Mouse (Mus musculus): ENCODE measurements around the gene Tmeff2. TPM values are rescaled to one million over a fixed set of nuclear protein-coding genes. Genes with fewer than 3 reads are reported as not detected.
"Not testable (repeated sequence)": the region's sequence is repeated elsewhere in the genome, so short reads cannot be mapped to it uniquely, and the experiment has no call there.

Gene Tmeff2
- polyA plus RNA-seq (2015; fragmentation: Nextera tagmentation; extraction: Ambion mirVana) = 1.6 and 3.5 TPM in 2 replicates

DNA sequence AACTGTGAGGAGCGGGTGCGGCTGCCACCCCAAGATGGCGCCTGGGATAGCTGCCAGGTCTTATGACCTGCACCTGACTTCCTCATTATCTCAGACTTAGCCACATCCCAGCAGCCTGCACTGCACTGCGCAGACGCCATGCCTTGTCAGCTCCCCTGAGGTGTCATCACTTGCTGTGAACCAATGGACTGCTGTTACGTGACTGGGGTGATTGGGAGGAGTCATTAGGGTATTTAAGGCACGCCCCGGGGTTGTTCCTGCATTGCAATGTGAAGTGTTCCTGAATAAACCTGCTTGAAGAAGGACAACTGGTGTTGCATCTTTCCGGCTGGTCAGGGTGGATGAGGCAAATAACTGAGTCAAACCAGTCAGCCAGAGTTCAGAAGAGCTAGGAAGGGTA lies at the start of gene Tmeff2:
TSS of gene Tmeff2 (plus strand) at position 262 of the 400 bp plus-strand sequence.
- not testable (repeated sequence) for ATAC-seq (replicated peaks; ENCODE audit: insufficient number of reproducible peaks, insufficient read depth, low FRiP score, low read depth); H3K9ac ChIP-seq; H3K4me2 ChIP-seq; H3K36me3 ChIP-seq; H3K27me3 ChIP-seq; H3K27ac ChIP-seq; H3K4me3 ChIP-seq; H3K9me3 ChIP-seq (replicated peaks); H3K4me1 ChIP-seq (replicated peaks)
- 78% methylated on average over 9 of the region's 9 CpGs for WGBS

- Histone ChIP-seq H3K4me3 (no peak overlapping the region), H3K27me3 (no peaks in the 10 kb centered on the region), H3K27ac (no peak overlapping the region), H3K36me3 (no peaks in the 10 kb centered on the region), H3K4me1 (replicated peaks) (no peaks in the 10 kb centered on the region), H3K9ac (no peak overlapping the region), H3K4me2 (no peak overlapping the region), H3K9me3 (replicated peaks) (no peaks in the 10 kb centered on the region)
- WGBS = 84% methylated on average over 2 of the region's 2 CpGs
- no peak for ATAC-seq (replicated peaks; ENCODE audit: insufficient number of reproducible peaks, insufficient read depth, low FRiP score, low read depth)
Observed at GRCm38 (mm10) chr1:50861515-50861914, 38.9 kb upstream of the Tmeff2 start.

- ATAC-seq (replicated peaks; ENCODE audit: insufficient number of reproducible peaks, insufficient read depth, low FRiP score, low read depth) = no peak
- no peak overlapping the region for H3K27ac ChIP-seq
- no peak overlapping the region for H3K9ac ChIP-seq
- H3K4me3 ChIP-seq = no peak overlapping the region
- no peaks in the 10 kb centered on the region for H3K9me3 ChIP-seq (replicated peaks)
- H3K27me3 ChIP-seq = no peaks in the 10 kb centered on the region
- H3K4me1 ChIP-seq (replicated peaks) = no peaks in the 10 kb centered on the region
- H3K36me3 ChIP-seq = no peaks in the 10 kb centered on the region
- H3K4me2 ChIP-seq = no peak overlapping the region
- 84% methylated on average over 6 of the region's 6 CpGs for WGBS
Observed at GRCm38 (mm10) chr1:50897696-50898095, 2.8 kb upstream of the Tmeff2 start.

DNA sequence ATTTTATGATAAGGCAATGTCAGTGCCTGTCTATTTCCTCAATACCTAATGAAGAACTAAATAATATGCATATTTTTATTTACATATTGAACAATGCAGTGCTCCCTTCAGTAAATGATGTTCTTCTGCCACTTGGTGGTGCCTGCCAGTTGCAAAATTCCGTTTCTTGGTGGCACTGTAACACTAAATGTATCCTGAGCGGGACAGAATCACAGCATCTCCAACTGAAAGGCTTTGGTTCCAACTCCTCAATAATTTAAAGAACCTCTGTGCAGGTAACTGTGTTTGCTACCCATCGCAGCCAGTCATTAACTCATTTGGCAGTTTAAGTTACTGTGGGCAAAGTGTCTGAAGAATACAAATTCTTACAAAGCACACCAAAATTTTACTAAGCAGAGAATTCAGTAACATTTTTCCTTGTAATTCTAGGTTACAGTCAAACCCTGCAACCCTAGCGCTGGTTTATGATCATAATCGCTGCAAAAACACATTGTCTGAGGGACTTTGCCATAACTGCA lies 24.4 kb downstream of the Tmeff2 start:
- no peak overlapping the region for H3K9ac ChIP-seq
- H3K36me3 ChIP-seq = no peaks in the 10 kb centered on the region
- H3K27me3 ChIP-seq = peaks cover 29% of the 10 kb centered on the region
- no peaks in the 10 kb centered on the region for H3K9me3 ChIP-seq (replicated peaks)
- H3K27ac ChIP-seq = no peak overlapping the region
- H3K4me3 ChIP-seq = no peak overlapping the region
- WGBS = 49% methylated on average over 5 of the region's 5 CpGs
- no peak for ATAC-seq (replicated peaks; ENCODE audit: insufficient number of reproducible peaks, insufficient read depth, low FRiP score, low read depth)
- H3K4me1 ChIP-seq (replicated peaks) = peaks cover 20% of the 10 kb centered on the region
- H3K4me2 ChIP-seq = peak overlapping the region; percentile 100; the same call in 1 of the 2 replicates

DNA sequence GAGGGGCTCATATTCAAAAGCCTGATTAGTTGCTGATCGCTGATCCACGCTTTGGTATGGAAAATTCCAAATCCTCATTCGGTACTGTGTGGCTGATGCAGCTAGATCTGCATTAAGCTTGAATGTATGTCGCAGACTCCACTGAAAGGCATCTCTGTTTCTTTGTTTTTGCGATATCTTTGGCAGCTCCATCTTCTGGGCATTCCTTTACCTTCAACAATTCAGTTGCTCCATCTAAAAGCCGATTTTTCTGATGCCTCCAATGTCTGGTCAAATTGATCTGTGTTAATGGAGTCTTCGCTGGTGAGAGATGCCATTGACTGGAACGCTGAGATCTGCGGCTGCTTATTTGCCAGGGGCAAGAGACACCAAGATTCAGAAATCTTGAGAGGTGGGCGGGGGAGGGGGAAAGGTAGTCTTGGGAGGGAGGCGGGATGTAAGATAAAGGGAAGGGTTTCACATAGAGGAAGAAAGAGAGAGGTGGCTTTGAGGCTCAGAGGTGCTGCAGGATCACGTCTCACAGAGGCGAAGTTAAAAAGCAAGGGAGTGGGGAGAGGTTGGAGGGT lies 25.0 kb downstream of the Tmeff2 start:
- Histone ChIP-seq H3K27me3 (peaks cover 29% of the 10 kb centered on the region), H3K4me3 (peak overlapping the region; percentile 15; the same call in 1 of the 2 replicates), H3K4me1 (replicated peaks) (peaks cover 20% of the 10 kb centered on the region), H3K36me3 (no peaks in the 10 kb centered on the region), H3K9ac (no peak overlapping the region), H3K9me3 (replicated peaks) (no peaks in the 10 kb centered on the region), H3K4me2 (peak overlapping the region; percentile 100), H3K27ac (no peak overlapping the region)
- 16% methylated on average over 13 of the region's 13 CpGs for WGBS
- ATAC-seq (replicated peaks; ENCODE audit: insufficient number of reproducible peaks, insufficient read depth, low FRiP score, low read depth) = no peak

- H3K4me2 ChIP-seq = peak overlapping the region; percentile 100
- no peaks in the 10 kb centered on the region for H3K36me3 ChIP-seq
- WGBS = 2% methylated on average over 23 of the region's 23 CpGs
- H3K27ac ChIP-seq = no peak overlapping the region
- H3K4me1 ChIP-seq (replicated peaks) = peaks cover 20% of the 10 kb centered on the region
- no peaks in the 10 kb centered on the region for H3K9me3 ChIP-seq (replicated peaks)
- H3K27me3 ChIP-seq = peaks cover 29% of the 10 kb centered on the region
- peak overlapping the region; percentile 64 for H3K4me3 ChIP-seq
- ATAC-seq (replicated peaks; ENCODE audit: insufficient number of reproducible peaks, insufficient read depth, low FRiP score, low read depth) = no peak
- peak overlapping the region; percentile 46 for H3K9ac ChIP-seq
Observed at GRCm38 (mm10) chr1:50926374-50927060, 26.1 kb downstream of the Tmeff2 start.

DNA sequence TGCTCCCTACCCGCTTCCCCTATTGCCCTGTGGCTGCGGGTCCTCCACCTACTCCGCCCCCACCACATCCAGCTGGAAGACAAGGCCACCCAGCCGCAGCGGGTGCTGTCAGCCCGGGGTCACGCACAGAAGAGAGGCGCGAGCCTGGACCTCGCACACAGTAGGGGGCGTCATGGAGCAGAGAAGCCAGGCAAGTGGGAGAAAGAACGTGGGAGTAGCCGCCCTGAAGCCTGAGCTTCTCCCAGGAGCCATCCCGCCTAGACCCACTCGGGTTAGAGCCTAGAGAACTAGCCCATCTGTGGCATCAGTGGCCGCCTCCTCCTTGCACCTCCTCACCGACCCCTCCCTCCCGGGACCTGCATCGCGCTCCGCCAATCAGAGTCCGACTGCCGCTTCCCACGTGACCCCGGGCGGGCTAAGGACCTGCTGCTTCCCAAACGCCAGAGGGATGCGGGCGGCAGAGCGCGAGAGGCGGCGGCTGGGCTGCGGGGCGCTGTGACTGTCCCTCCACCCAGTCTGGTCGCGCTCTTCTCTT lies 26.7 kb downstream of the Tmeff2 start:
- no peaks in the 10 kb centered on the region for H3K9me3 ChIP-seq (replicated peaks)
- H3K27ac ChIP-seq = no peak overlapping the region
- under 1% methylated on average over 37 of the region's 37 CpGs for WGBS
- peak overlapping the region; percentile 64 for H3K4me3 ChIP-seq
- H3K36me3 ChIP-seq = no peaks in the 10 kb centered on the region
- peaks cover 29% of the 10 kb centered on the region for H3K27me3 ChIP-seq
- peak; percentile 91 for ATAC-seq (replicated peaks; ENCODE audit: insufficient number of reproducible peaks, insufficient read depth, low FRiP score, low read depth)
- H3K4me1 ChIP-seq (replicated peaks) = peaks cover 20% of the 10 kb centered on the region
- H3K9ac ChIP-seq = peak overlapping the region; percentile 50
- peak overlapping the region; percentile 100 for H3K4me2 ChIP-seq

- H3K4me2 ChIP-seq = peak overlapping the region; percentile 100
- under 1% methylated on average over 35 of the region's 35 CpGs for WGBS
- H3K36me3 ChIP-seq = no peaks in the 10 kb centered on the region
- peak overlapping the region; percentile 64 for H3K4me3 ChIP-seq
- ATAC-seq (replicated peaks; ENCODE audit: insufficient number of reproducible peaks, insufficient read depth, low FRiP score, low read depth) = peak; percentile 36
- H3K9ac ChIP-seq = peak overlapping the region; percentile 50
- peaks cover 20% of the 10 kb centered on the region for H3K4me1 ChIP-seq (replicated peaks)
- H3K27ac ChIP-seq = no peak overlapping the region
- peaks cover 29% of the 10 kb centered on the region for H3K27me3 ChIP-seq
- no peaks in the 10 kb centered on the region for H3K9me3 ChIP-seq (replicated peaks)
Observed at GRCm38 (mm10) chr1:50927679-50928187, 27.3 kb downstream of the Tmeff2 start.

DNA sequence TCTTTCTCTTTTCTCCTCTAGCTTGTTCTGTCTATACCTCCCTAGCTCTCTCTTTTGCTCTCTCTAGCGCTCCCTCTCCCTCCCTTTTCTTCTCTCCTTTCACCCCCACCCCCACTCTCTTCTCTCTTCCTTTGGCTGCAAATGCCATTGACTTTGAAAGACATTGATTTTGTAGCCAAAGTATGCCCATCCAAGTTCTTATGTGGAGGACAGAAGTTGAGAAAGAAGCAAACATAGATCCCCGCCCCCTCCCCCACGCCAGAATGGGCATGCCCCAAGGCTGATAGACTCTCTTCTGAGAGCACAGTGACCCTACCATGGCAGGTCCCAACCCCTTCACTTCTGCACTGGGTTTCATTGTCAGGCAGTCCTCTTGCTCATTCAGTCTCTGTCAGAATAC lies 28.3 kb downstream of the Tmeff2 start:
- no peaks in the 10 kb centered on the region for H3K36me3 ChIP-seq
- H3K27ac ChIP-seq = no peak overlapping the region
- ATAC-seq (replicated peaks; ENCODE audit: insufficient number of reproducible peaks, insufficient read depth, low FRiP score, low read depth) = no peak
- H3K4me3 ChIP-seq = no peak overlapping the region
- no peak overlapping the region for H3K4me2 ChIP-seq
- no peak overlapping the region for H3K9ac ChIP-seq
- H3K4me1 ChIP-seq (replicated peaks) = peaks cover 20% of the 10 kb centered on the region
- H3K9me3 ChIP-seq (replicated peaks) = no peaks in the 10 kb centered on the region
- peaks cover 28% of the 10 kb centered on the region for H3K27me3 ChIP-seq
- 20% methylated on average over 3 of the region's 3 CpGs for WGBS

DNA sequence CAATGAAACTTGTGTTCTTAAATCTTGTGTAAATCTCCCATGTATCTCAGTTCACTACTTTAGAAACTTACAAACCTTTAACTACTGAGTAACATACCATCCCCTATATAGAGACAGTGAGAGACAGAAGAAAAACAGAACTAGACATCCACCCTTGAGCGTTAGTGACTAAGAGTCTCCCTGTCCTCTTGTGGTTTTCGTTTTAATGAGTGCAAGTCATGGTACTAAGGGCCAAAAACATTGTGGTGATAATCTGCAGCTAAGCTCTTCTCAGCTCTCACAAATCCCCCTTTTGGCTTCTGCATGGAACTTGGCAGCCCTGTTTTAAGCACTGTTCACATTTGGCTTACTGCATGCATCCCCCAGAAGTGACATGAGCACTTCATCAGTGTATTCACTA lies 34.6 kb downstream of the Tmeff2 start:
- 55% methylated on average over 2 of the region's 2 CpGs for WGBS
- ATAC-seq (replicated peaks; ENCODE audit: insufficient number of reproducible peaks, insufficient read depth, low FRiP score, low read depth) = no peak
- H3K9ac ChIP-seq = no peak overlapping the region
- H3K9me3 ChIP-seq (replicated peaks) = no peaks in the 10 kb centered on the region
- H3K4me1 ChIP-seq (replicated peaks) = no peaks in the 10 kb centered on the region
- H3K36me3 ChIP-seq = no peaks in the 10 kb centered on the region
- no peak overlapping the region for H3K4me2 ChIP-seq
- no peak overlapping the region for H3K27ac ChIP-seq
- H3K4me3 ChIP-seq = no peak overlapping the region
- no peaks in the 10 kb centered on the region for H3K27me3 ChIP-seq

DNA sequence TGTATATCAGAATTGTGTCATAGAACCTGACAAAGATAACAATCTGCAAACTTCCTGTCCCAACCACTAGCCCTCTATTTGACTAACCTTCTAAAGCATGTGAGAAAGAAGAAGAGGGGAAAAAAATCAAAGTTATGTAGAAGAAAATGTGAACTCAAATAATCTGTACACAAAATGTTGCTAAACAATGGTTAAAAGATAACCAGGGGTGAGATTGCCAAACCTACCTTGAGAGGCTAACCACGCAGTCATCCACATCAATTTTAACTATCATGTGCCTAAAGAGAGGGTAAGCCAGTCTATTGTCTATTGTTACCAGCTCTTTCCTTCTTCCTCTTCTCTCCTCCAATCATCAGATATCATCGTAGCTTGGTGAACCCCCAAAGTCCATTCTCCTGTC lies 35.0 kb downstream of the Tmeff2 start:
- no peak overlapping the region for H3K4me3 ChIP-seq
- no peak overlapping the region for H3K27ac ChIP-seq
- no peak overlapping the region for H3K9ac ChIP-seq
- WGBS = 63% methylated on average over 2 of the region's 2 CpGs
- no peak for ATAC-seq (replicated peaks; ENCODE audit: insufficient number of reproducible peaks, insufficient read depth, low FRiP score, low read depth)
- H3K4me1 ChIP-seq (replicated peaks) = no peaks in the 10 kb centered on the region
- H3K4me2 ChIP-seq = no peak overlapping the region
- H3K27me3 ChIP-seq = no peaks in the 10 kb centered on the region
- no peaks in the 10 kb centered on the region for H3K9me3 ChIP-seq (replicated peaks)
- H3K36me3 ChIP-seq = no peaks in the 10 kb centered on the region
